Mouse (Mus musculus) right cerebral cortex, adult 2 months (tissue): ENCODE measurements around the gene Sema3c.

ENCODE experiments used
- DNase-seq, 2 experiments: peaks; one replicate each; pipeline ENCODE4 v3.0.0; 2021 to 2022; ENCODE audit warnings: low spot score in 2 of 2

Sema3c gene

GRCm38 (mm10) chr5:17776571-17776970 is 202.5 kb downstream of the Sema3c start:
- DNase-seq = no peak
